Mouse (Mus musculus) heart, adult 2 months (tissue): ENCODE results near the gene Naa38. TPM values are rescaled to one million over a fixed set of nuclear protein-coding genes. Genes with fewer than 3 reads are reported as not detected.

Experiments
- DNase-seq, 2 experiments: peaks; one replicate each; pipeline ENCODE4 v3.0.0; 2021
- H3K27ac ChIP-seq: fragments of 200-600 bp; 2 replicates; pipeline ENCODE4 v1.8.1; 2022
- H3K27me3 ChIP-seq: fragments of 200-500 bp; 2 replicates; pipeline ENCODE4 v1.6.1; 2012; ENCODE audit warnings: mild to moderate bottlenecking, low read length, inconsistent platforms, mixed read lengths; ENCODE audit not compliant: control insufficient read depth, insufficient read depth
- H3K36me3 ChIP-seq: fragments of 200-500 bp; 2 replicates; pipeline ENCODE4 v1.6.1; 2012; ENCODE audit warnings: low read length, inconsistent platforms; ENCODE audit not compliant: control insufficient read depth, insufficient read depth
- H3K4me1 ChIP-seq: fragments of 200-500 bp; 2 replicates; pipeline ENCODE4 v1.6.1; 2011; ENCODE audit warnings: low read length; ENCODE audit not compliant: control insufficient read depth, insufficient read depth
- H3K4me3 ChIP-seq: fragments of 200-600 bp; 2 replicates; pipeline ENCODE4 v1.8.1; 2022
- H3K79me2 ChIP-seq: fragments of 200-500 bp; replicated peaks from 2 replicates; pipeline ENCODE4 v1.6.1; 2012; ENCODE audit warnings: mild to moderate bottlenecking, inconsistent platforms, low read length, moderate library complexity, mixed read lengths; ENCODE audit not compliant: control insufficient read depth, insufficient read depth
- H3K9ac ChIP-seq: fragments of 200-500 bp; 2 replicates; pipeline ENCODE4 v1.6.1; 2012; ENCODE audit warnings: low read depth, mild to moderate bottlenecking, control low read depth, inconsistent platforms, low read length, mixed read lengths
- CTCF ChIP-seq: fragments of 200-600 bp; IDR thresholded peaks from 2 replicates; pipeline ENCODE4 v1.8.1; 2022; ENCODE audit warnings: antibody characterized with exemption, mild to moderate bottlenecking, moderate library complexity
- EP300 ChIP-seq: fragments of 200-500 bp; IDR thresholded peaks from 2 replicates; pipeline ENCODE4 v1.6.1; 2011; ENCODE audit warnings: low read depth, low read length, control low read depth; ENCODE audit not compliant: insufficient read depth
- POLR2A ChIP-seq: fragments of 200-500 bp; IDR thresholded peaks from 2 replicates; pipeline ENCODE4 v1.6.1; 2011; ENCODE audit warnings: mild to moderate bottlenecking, low read depth, low read length, control low read depth; ENCODE audit not compliant: insufficient read depth
- WGBS: fragments of 180-500 bp; shearing (Covaris S2); methylation state at CpG from one replicate; pipeline ENCODE4 v1.1.7; 2018; 5-methylcytosine and 5-hydroxymethylcytosine counted together
- intact Hi-C: fragments of 180-260 bp; cut with DNase I; formaldehyde crosslinking; loops from one replicate; pipeline ENCODE4 v1.15.1; 2025
- polyA plus RNA-seq: library from polyadenylated mRNA; depleted of rRNA; stranded (reverse); fragments of >200 nt; gene quantifications from 2 replicates; pipeline ENCODE4 v1.2.3, GENCODE M21; 2012
- total RNA-seq, 2 experiments: library from RNA; stranded (reverse); gene quantifications; 2 replicates each; pipeline ENCODE4 v1.2.3; 2021

The Naa38 gene
- total and polyA plus RNA-seq, 3 experiments = 102 to 145 (median 113) TPM

- intact Hi-C loops = loop anchor here (5.0 kb wide), 1 partner anchor 180 kb away; no protein-coding TSS in a partner anchor
- WGBS = 22% methylated on average over 24 of the region's 24 CpGs
- Histone ChIP-seq H3K9ac (peak overlapping the region; percentile 93), H3K27me3 (no peaks in the 10 kb centered on the region), H3K4me3 (peak overlapping the region; percentile 57), H3K27ac (peak overlapping the region; percentile 100), H3K4me1 (peaks cover 3% of the 10 kb centered on the region), H3K79me2 (no peaks in the 10 kb centered on the region), H3K36me3 (peaks cover 2% of the 10 kb centered on the region; the same call in 1 of the 2 replicates)
- peak; percentile 47 to 57 for DNase-seq
- TF ChIP-seq CTCF = 0 out of 2 replicates have a peak, but pooled peaks have one; percentile 14
- TF ChIP-seq EP300 = no peak
Measured at GRCm38 (mm10) chr11:69397581-69398057, 2.3 kb downstream of the Naa38 start.

GRCm38 (mm10) chr11:69398059-69398458, 2.8 kb downstream of the Naa38 start, which contains the start of gene Tmem88:
Gene Tmem88, minus strand, starts transcription at chr11:69398234.
- Histone ChIP-seq H3K27ac (peak within 1 kb of the TSS; percentile 100), H3K79me2 (no peaks in the 10 kb centered on the region), H3K4me1 (peaks cover 3% of the 10 kb centered on the region), H3K4me3 (peak within 1 kb of the TSS; percentile 57), H3K27me3 (no peaks in the 10 kb centered on the region), H3K9ac (peak within 1 kb of the TSS; percentile 93), H3K36me3 (peaks cover 2% of the 10 kb centered on the region; the same call in 1 of the 2 replicates)
- intact Hi-C loops = loop anchor here (5.0 kb wide), 1 partner anchor 179 kb away; no protein-coding TSS in a partner anchor
- WGBS = 15% methylated on average over 16 of the region's 16 CpGs
- DNase-seq = peak; percentile 73 to 80
- TF ChIP-seq CTCF (no peak), EP300 (peak; percentile 71; the same call in 1 of the 2 replicates), POLR2A (peak; percentile 95)

GRCm38 (mm10) chr11:69398486-69399200, 3.4 kb downstream of the Naa38 start:
- intact Hi-C loops = loop anchor here (5.0 kb wide), 1 partner anchor 179 kb away; no protein-coding TSS in a partner anchor
- H3K36me3 ChIP-seq = peaks cover 2% of the 10 kb centered on the region; the same call in 1 of the 2 replicates
- peak; percentile 14 to 38 for DNase-seq
- H3K4me3 ChIP-seq = peak overlapping the region; percentile 57
- no peak for TF ChIP-seq EP300
- no peak for TF ChIP-seq CTCF
- no peak for TF ChIP-seq POLR2A
- H3K79me2 ChIP-seq = no peaks in the 10 kb centered on the region
- peaks cover 3% of the 10 kb centered on the region for H3K4me1 ChIP-seq
- H3K27ac ChIP-seq = peak overlapping the region; percentile 100
- H3K27me3 ChIP-seq = no peaks in the 10 kb centered on the region
- H3K9ac ChIP-seq = peak overlapping the region; percentile 93; the same call in 1 of the 2 replicates
- WGBS = 32% methylated on average over 21 of the region's 21 CpGs

- Histone ChIP-seq H3K4me1 (peaks cover 3% of the 10 kb centered on the region), H3K36me3 (no peaks in the 10 kb centered on the region), H3K79me2 (no peaks in the 10 kb centered on the region), H3K27me3 (no peaks in the 10 kb centered on the region), H3K27ac (peak overlapping the region; percentile 100), H3K4me3 (peak overlapping the region; percentile 57), H3K9ac (peak overlapping the region; percentile 23; the same call in 1 of the 2 replicates)
- no peak for TF ChIP-seq POLR2A
- TF ChIP-seq CTCF = no peak
- no peak for TF ChIP-seq EP300
- intact Hi-C loops = loop anchor here (5.0 to 10.0 kb wide), 2 partner anchors 178 to 295 kb away; no protein-coding TSS in a partner anchor
- WGBS = 45% methylated on average over 66 of the region's 66 CpGs
- peak; percentile 57 to 58 for DNase-seq
Measured at GRCm38 (mm10) chr11:69399201-69400082, 4.2 kb downstream of the Naa38 start.

- H3K36me3 ChIP-seq = no peaks in the 10 kb centered on the region
- H3K79me2 ChIP-seq = no peaks in the 10 kb centered on the region
- H3K4me1 ChIP-seq = peaks cover 3% of the 10 kb centered on the region
- H3K4me3 ChIP-seq = no peak overlapping the region
- no peaks in the 10 kb centered on the region for H3K27me3 ChIP-seq
- TF ChIP-seq POLR2A (no peak), CTCF (no peak), EP300 (no peak)
- 81% methylated on average over 25 of the region's 25 CpGs for WGBS
- peak overlapping the region; percentile 23; the same call in 1 of the 2 replicates for H3K9ac ChIP-seq
- intact Hi-C loops = loop anchor here (10.0 kb wide), 1 partner anchor 295 kb away; no protein-coding TSS in a partner anchor
- H3K27ac ChIP-seq = peak overlapping the region; percentile 100
- DNase-seq = peak in 1 of 2 experiments; percentile 6
Measured at GRCm38 (mm10) chr11:69400083-69400850, 5.0 kb downstream of the Naa38 start.
